Mouse (Mus musculus): ENCODE data around the gene Trip12. TPM values are rescaled to one million over a fixed set of nuclear protein-coding genes. Genes with fewer than 3 reads are reported as not detected.
A peak's percentile ranks its signal among the peaks of the same experiment; 100 is the strongest.

Trip12 gene
- total RNA-seq, 2 experiments from 2014 or later = 248 to 284 TPM

- no peak for DNase-seq (ENCODE audit: low spot score in 2 of 2)
Measured at GRCm38 (mm10) chr1:84799166-84799565, 41.1 kb downstream of the Trip12 start.

- DNase-seq (ENCODE audit: low spot score in 2 of 2) = no peak
Measured at GRCm38 (mm10) chr1:84795335-84795734, 45.0 kb downstream of the Trip12 start.

DNA sequence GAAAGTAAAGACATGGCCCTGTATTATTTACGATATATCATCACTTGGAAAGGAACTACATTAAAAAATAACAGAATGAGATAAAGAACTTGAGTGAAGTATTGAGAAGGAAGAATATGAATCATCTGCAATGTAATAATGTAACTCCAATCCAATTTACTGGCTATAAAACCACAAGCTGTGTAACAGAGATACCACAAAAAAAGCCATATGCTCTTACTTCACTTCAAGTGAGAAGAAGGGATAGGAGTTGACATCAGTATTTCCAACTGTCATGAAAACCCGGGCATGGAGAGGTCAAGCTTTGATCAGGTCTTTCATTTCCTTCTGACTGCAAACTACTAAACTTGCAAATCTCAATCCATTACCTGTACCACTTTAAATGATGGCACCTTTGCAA, 48.9 kb downstream of the Trip12 start:
- no peak for DNase-seq (ENCODE audit: low spot score in 2 of 2)

GRCm38 (mm10) chr1:84780630-84781029, 59.7 kb downstream of the Trip12 start:
- no peak for DNase-seq (ENCODE audit: low spot score in 2 of 2)

DNA sequence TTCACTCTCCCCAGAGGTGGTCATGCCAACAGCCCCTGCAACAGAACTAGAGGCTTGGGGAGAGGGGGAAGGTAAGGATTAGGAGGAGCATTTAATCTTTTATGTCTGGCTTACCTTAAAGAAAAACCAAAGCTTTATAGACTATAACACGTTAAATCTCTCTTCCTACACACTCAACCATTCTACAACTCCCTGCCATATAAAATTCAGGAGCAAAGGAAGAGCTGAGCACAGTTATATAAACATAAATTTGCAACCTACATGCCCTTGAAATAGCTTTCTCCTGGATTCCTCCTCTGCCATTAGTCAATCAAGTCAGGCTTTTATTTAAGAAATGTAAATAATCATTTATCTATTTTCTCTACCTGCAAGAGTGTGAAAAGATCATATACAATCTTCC, 62.9 kb downstream of the Trip12 start:
- DNase-seq (ENCODE audit: low spot score in 2 of 2) = no peak

GRCm38 (mm10) chr1:84758843-84759242, 81.5 kb downstream of the Trip12 start:
- no peak for DNase-seq (ENCODE audit: low spot score in 2 of 2)

DNA sequence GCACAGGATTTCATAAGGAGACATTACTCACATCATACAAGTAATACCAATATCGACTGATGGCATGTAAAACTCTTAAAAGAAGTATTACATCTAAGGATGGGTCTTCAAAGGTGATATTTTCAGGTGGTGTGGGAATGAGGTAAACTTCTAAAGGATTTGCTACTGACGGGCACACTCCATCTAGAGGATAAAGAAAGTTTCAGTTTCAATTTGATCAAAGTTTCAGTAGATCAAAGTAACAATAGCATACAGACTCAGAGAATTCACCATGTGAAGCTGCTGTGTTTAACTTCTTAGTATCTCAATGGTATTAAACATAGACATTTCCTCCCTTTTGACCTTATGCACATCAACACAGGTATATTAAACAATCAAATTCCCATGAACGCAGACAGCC, 98.2 kb downstream of the Trip12 start:
- DNase-seq (ENCODE audit: low spot score in 2 of 2) = no peak

DNA sequence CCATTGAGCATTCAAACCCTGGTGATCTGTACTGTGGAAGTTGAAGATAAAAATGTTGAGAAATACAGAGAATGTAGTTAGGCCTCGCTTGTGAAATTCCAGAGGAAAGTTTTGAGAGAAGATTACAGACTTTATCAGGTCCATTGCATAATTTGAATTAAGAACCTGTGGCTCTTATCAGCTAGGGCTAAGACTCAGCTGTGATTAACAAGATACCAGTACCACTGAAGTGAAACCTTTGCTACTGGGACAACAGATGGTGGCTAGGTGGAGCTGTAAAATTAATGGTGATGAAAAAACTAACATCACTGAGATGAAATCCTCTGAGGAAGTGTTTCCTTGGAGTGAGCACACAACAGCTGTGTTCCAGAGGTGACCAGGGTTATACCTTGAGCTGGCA, 100.2 kb downstream of the Trip12 start:
- no peak for DNase-seq (ENCODE audit: low spot score in 2 of 2)

GRCm38 (mm10) chr1:84737097-84737496, 103.2 kb downstream of the Trip12 start:
- DNase-seq (ENCODE audit: low spot score in 2 of 2) = no peak

GRCm38 (mm10) chr1:84733799-84734198, 106.5 kb downstream of the Trip12 start:
- DNase-seq (ENCODE audit: low spot score in 2 of 2) = no peak

DNA sequence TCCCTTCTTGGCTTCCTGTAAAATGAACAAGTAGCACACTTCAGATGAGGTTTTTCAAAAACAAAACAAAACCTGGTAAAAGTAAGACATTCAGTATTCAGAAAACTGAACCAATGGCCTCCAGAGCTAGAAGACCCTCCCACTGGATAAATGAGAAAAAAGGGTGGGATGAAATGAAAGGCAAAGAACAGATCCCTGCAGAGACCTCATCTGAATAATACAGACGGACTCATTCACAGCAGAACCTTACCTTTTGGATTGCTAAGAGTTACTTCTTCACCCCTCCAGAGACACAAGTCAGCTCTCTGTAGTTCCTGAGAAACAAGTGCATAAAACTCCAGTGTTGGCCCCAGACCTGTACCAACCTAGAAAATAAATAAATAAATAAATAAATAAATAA, 108.6 kb downstream of the Trip12 start:
- DNase-seq (ENCODE audit: low spot score in 2 of 2) = no peak

DNA sequence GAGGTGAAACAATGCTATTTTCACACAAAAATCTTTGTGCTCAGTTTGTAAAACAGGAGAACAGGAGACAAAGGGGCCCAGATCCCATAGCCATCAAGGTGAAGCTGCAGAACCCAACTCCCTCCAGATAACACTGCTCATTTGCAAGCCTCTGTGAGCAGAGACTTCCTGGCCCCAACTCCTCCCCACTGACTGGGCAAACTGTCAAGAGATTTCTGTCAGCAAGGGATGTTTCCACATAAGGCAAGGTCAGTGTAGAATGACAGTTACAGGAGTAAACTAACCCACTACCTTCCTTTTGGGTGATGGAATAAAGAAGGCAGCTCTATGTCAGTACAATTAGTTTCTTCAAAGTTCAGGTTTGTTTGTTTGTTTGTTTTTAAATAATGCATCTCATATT, 117.5 kb downstream of the Trip12 start:
- no peak for DNase-seq (ENCODE audit: low spot score in 2 of 2)

DNA sequence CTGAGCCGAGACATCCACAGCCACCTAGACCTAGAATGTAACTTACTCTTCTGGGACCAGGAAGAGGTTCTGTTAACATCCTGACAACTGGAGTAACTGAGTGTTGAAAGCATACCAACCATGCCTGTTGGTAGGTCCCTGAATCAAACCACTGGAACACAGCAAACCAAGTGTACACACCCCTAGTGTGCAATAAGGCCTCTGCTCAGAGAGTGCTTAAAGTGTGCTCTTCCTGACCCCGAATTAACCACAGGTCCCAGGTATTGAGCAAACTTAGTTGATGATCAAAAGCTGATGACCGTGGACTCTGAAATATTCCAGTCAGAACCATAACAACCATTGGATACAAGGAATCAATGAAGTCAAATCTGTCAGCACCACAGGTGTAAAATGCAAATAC, 117.9 kb downstream of the Trip12 start:
- no peak for DNase-seq (ENCODE audit: low spot score in 2 of 2)

- DNase-seq (ENCODE audit: low spot score in 2 of 2) = no peak
Measured at GRCm38 (mm10) chr1:84721942-84722341, 118.4 kb downstream of the Trip12 start.

DNA sequence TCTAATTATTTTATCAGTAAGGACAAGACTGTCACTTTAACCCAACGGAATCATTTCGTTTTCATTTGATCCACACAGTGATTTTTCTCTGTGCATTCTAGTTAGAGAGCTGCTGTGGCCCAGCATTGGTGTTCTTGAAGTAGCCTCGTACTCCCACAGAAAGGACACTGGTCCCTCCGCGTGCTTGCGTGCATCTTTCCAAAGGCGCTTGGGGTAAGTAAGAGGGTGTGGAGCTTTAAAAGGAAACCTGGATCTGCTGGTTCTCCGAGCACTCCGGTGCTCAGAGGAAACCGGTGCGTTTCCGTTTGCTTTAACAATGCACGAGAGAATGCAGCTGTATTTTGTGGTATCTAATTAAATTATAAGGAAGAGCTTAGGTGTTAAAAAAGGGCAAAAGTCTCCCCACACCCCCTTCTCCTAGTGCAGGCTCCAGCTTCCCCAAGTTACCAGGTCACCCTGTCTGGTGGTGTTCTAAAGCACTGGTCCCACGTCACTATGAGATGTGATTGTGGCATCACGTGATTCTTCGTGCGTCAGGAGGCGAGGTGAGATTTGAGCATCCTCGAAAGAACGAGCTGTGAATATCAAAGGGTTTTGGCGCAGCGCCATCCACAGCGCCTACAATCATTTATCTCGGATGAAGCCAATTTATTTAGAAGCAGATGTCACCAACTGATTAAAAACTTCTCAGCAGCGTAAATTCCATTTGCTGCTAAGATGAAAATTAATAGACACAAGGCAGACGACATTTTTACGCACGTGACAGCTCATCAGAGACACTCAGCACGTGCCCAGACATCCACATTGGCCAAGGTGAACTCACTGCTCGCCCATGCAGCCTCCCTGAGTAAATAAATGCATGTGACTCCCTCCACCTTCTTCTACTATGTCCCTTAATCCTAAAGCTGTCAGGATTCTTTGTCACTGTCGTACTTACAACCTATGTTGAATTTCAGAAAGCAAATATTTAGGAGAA, 130.2 kb downstream of the Trip12 start:
- DNase-seq (ENCODE audit: low spot score in 2 of 2) = no peak

DNA sequence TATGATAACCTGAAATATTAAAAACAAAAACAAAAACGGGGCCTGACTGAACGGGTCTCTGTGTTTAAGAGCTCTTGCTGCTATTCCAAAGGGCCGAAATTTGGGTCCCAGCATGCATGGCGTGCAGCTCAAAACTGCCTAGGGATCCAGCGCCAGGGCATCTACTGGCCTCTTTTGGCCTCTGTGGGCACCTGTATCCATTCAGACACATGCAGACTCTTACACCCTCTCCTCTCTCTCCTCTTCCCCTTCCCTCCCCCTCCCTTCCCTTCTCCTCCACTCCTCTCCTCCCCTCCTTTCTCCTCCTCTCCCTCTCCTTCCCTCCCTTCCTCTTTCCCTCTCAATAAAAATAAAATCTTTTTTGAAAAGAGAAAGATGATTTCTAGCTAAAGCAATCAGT, 130.9 kb downstream of the Trip12 start:
- DNase-seq (ENCODE audit: low spot score in 2 of 2) = no peak

DNA sequence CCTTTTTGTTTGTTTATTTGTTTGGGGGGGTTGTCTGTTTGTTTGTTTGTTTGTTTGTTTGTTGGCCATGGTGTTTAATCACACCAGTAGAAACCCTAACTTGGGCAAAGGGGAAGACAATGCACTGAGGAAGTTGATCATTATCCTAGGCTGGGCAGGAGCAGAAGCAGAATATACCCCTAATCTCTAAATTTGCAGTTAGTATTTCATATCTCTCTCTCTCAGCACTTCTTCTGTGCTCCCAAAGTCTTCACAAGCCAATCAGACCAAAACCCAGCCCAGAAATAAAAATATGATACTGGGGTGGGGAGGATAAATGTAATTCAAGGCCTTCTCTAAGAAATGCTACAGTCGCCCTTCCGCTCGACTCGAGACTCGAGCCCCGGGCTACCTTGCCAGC, 140.1 kb downstream of the Trip12 start:
- DNase-seq (ENCODE audit: low spot score in 2 of 2) = no peak

- peak in 1 of 2 experiments; percentile 21 for DNase-seq (ENCODE audit: low spot score in 2 of 2)
Measured at GRCm38 (mm10) chr1:84697136-84697535, 143.2 kb downstream of the Trip12 start.

GRCm38 (mm10) chr1:84695517-84696411, 144.6 kb downstream of the Trip12 start, which contains the start of gene Dner:
Gene Dner (minus strand): TSS chr1:84696221.
- peak; percentile 57 to 68 for DNase-seq (ENCODE audit: low spot score in 2 of 2)

DNA sequence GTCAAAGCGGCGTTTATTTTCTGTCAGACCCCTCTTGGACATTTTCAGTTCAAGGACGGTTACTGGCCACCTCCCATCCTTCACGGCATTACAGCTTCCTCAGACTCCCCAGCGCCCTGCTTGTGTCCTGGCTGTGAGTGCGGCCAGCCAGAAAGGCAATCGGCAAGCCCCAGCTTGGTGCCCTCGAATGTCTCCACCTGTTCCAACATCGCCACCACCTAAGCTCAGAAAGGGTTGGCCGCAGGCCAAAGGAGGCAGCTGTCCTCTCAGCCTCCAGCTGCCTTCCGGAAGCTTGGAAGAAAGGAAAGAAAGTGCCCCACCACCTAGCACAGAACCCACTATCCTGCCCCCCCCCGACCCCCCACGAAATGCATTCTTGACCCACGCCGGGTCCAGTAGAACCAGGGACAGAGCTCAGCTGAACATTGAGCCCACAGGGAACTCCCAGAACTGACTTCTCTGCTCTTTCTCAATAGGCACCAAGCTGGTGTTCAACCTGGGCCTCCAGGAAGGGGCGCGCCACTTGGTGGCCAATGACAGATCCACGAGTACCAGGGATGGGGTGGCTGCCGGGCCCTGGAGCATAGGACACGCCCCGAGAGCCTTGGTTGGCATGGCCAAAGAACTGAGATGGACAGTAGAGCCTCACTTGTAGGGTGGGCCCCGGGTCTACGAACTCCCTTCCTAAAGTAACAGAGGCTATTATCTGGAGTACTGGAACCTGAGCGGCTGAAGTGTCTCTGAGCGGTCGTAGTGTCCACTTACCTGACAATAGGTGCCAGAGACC, 145.4 kb downstream of the Trip12 start:
- DNase-seq (ENCODE audit: low spot score in 2 of 2) = no peak

GRCm38 (mm10) chr1:84677910-84678309, 162.4 kb downstream of the Trip12 start:
- DNase-seq (ENCODE audit: low spot score in 2 of 2) = no peak

Measured in adrenal gland, postnatal 4 days (tissue).